Mouse (Mus musculus): ENCODE data around the gene Fcho1.
"Not testable (repeated sequence)": the region's sequence is repeated elsewhere in the genome, so short reads cannot be mapped to it uniquely, and the experiment has no call there.

GRCm38 (mm10) chr8:71752263-71752662 is 26.7 kb upstream of the Fcho1 start:
- TF ChIP-seq POLR2A (IDR thresholded peaks at IDR 0.05; ENCODE audit: insufficient read depth, low read length); CTCF (IDR thresholded peaks at IDR 0.05; ENCODE audit: low read depth, low read length); EP300 (IDR thresholded peaks at IDR 0.05; ENCODE audit: insufficient read depth, low read depth, low read length): not testable (repeated sequence)

Data from ES-Bruce4 (cell line).